Mouse (Mus musculus) testis, adult 2 months (tissue): ENCODE results near the gene Ttn. TPM values are rescaled to one million over a fixed set of nuclear protein-coding genes. Genes with fewer than 3 reads are reported as not detected.

Source experiments
- H3K27ac ChIP-seq: fragments of 200-500 bp; 2 replicates; pipeline ENCODE4 v1.5.1; 2012; ENCODE audit warnings: low read depth, low read length; ENCODE audit not compliant: control insufficient read depth, insufficient read depth
- H3K27me3 ChIP-seq: fragments of 200-500 bp; 2 replicates; pipeline ENCODE4 v1.6.1; 2012; ENCODE audit warnings: mild to moderate bottlenecking, low read length, moderate library complexity; ENCODE audit not compliant: control insufficient read depth, insufficient read depth
- H3K36me3 ChIP-seq: fragments of 200-500 bp; 2 replicates; pipeline ENCODE4 v1.6.1; 2012; ENCODE audit warnings: mild to moderate bottlenecking, low read length; ENCODE audit not compliant: control insufficient read depth, insufficient read depth
- H3K4me1 ChIP-seq: fragments of 200-500 bp; 2 replicates; pipeline ENCODE4 v1.6.1; 2012; ENCODE audit warnings: low read length; ENCODE audit not compliant: control insufficient read depth, insufficient read depth
- H3K4me3 ChIP-seq: fragments of 200-500 bp; 2 replicates; pipeline ENCODE4 v1.5.1; 2012; ENCODE audit warnings: low read depth, mild to moderate bottlenecking, low read length, moderate library complexity, mixed read lengths; ENCODE audit not compliant: control insufficient read depth
- CTCF ChIP-seq: fragments of 200-500 bp; IDR thresholded peaks from 2 replicates; pipeline ENCODE4 v1.5.1; 2012; ENCODE audit warnings: low read depth, mild to moderate bottlenecking, inconsistent platforms, low read length, moderate library complexity; ENCODE audit not compliant: control insufficient read depth, insufficient read depth, insufficient replicate concordance
- POLR2A ChIP-seq: fragments of 200-500 bp; IDR thresholded peaks from 2 replicates; pipeline ENCODE4 v1.6.1; 2012; ENCODE audit warnings: low read depth, mild to moderate bottlenecking, inconsistent platforms, low read length, moderate library complexity; ENCODE audit not compliant: control insufficient read depth
- polyA plus RNA-seq: library from polyadenylated mRNA; depleted of rRNA; stranded (reverse); fragments of >200 nt; gene quantifications from 2 replicates; pipeline ENCODE4 v1.2.3, GENCODE M21; 2012; rRNA removed

The Ttn gene
- polyA plus RNA-seq, 1 experiment: 0.16 TPM

- H3K27me3 ChIP-seq: no peaks in the 10 kb centered on the region
- no peak overlapping the region for H3K27ac ChIP-seq
- H3K4me3 ChIP-seq: no peak overlapping the region
- no peaks in the 10 kb centered on the region for H3K36me3 ChIP-seq
- H3K4me1 ChIP-seq: no peaks in the 10 kb centered on the region; the same call in 1 of the 2 replicates
- no peak for TF ChIP-seq POLR2A
- no peak for TF ChIP-seq CTCF
These were observed 327.7 kb downstream of the Ttn start for GRCm38 (mm10) chr2:76654646-76655045.

Other genes starting within 250 kb of the Ttn start
- gene Ccdc141, start 188.1 kb upstream of the Ttn start, polyA plus RNA-seq: 1.2 and 2.0 TPM in 2 replicates